Mouse (Mus musculus) left cerebral cortex, postnatal 14 days (tissue): Measurements from ENCODE around the gene Pmfbp1. TPM values are rescaled to one million over a fixed set of nuclear protein-coding genes. Genes with fewer than 3 reads are reported as not detected.

Experiments used
- DNase-seq, 2 experiments: peaks; one replicate each; pipeline ENCODE4 v3.0.0; 2021 to 2022; ENCODE audit warnings: low spot score in 2 of 2, mixed read lengths in 1 of 2
- intact Hi-C: fragments of 180-260 bp; cut with DNase I; formaldehyde crosslinking; loops from one replicate; pipeline ENCODE4 v1.15.1; 2025
- total RNA-seq, 2 experiments: library from RNA; stranded (reverse); gene quantifications; 2 replicates each; pipeline ENCODE4 v1.2.3; 2021

The Pmfbp1 gene
- total RNA-seq, 2 experiments from 2014 or later: 0.22 to 0.32 TPM

DNA sequence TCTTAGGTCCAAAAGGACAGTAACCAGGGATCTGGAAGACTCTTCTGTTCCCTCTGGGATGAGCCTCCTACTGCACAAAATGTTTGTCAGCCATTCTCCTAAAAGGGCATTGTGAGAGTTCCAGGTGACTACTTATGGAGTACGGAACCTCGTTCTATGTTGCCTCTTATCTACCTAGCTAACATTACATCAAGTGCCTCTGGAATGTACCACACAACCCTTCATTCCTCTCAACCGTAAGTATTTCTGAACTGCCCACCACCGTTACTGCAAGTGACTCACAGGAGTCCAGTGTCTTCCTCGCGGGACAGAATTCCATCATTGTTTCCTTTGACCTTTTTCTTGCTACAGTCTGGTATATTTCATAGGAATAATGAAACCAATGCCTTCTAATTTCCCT, 1.0 kb upstream of the Pmfbp1 start:
- intact Hi-C loops: loop anchor here (5.0 kb wide), 1 partner anchor 45 kb away; no protein-coding TSS in a partner anchor
- DNase-seq: no peak

- no peak for DNase-seq
- intact Hi-C loops: loop anchor here (5.0 kb wide), 1 partner anchor 43 kb away; no protein-coding TSS in a partner anchor
Measured at GRCm38 (mm10) chr8:109494601-109495000, 774 bp downstream of the Pmfbp1 start.

GRCm38 (mm10) chr8:109497431-109497830, 3.6 kb downstream of the Pmfbp1 start:
- DNase-seq: no peak
- intact Hi-C loops: no loop called here

- intact Hi-C loops: no loop called here
- no peak for DNase-seq
Measured at GRCm38 (mm10) chr8:109499009-109499717, 5.3 kb downstream of the Pmfbp1 start.

DNA sequence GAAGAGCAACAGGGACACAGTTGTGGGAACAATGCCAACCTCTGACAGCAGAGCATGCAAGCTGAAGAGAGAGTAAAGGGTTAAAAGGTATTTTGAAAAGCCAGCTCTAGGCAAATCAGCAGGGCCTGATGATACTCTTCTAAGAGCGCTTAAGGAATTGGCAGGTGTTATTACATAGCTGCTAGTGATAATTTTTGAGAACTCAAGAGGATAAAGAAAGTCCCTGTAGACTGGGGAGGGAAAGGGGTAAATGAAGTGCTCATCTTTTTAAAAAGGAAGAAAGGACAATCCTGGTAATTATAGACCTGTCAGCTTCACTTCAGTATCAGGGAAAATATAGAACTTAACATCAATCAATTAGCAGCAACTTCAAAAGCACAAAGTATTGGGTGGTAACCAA, 9.7 kb downstream of the Pmfbp1 start:
- DNase-seq: no peak
- intact Hi-C loops: no loop called here

DNA sequence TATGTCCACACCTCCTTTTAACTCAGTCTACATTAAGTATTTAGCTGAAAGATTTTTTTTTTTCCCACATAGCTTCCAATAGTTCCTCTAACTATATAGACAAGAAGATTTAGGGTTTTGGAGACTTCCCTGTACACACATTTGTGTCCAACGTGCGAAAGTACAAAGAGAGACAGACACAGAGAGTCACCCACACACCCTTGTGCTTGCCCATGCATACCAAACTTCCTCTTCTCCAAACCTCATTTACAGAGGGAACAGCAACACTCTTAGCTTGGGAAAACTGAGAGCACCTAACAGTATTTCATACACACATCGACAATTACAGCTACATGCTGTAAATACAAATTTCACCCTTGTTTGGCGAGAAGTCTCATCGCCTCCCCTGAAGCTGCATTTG, 11.7 kb downstream of the Pmfbp1 start:
- intact Hi-C loops: no loop called here
- DNase-seq: no peak

GRCm38 (mm10) chr8:109524008-109524407, 30.2 kb downstream of the Pmfbp1 start:
- no peak for DNase-seq
- intact Hi-C loops: no loop called here

GRCm38 (mm10) chr8:109535140-109535990, 41.5 kb downstream of the Pmfbp1 start:
- DNase-seq: peak; percentile 60 to 66
- intact Hi-C loops: loop anchor here (5.0 kb wide), 3 partner anchors 43 to 1718 kb away; partner anchors contain the start of gene Pmfbp1

DNA sequence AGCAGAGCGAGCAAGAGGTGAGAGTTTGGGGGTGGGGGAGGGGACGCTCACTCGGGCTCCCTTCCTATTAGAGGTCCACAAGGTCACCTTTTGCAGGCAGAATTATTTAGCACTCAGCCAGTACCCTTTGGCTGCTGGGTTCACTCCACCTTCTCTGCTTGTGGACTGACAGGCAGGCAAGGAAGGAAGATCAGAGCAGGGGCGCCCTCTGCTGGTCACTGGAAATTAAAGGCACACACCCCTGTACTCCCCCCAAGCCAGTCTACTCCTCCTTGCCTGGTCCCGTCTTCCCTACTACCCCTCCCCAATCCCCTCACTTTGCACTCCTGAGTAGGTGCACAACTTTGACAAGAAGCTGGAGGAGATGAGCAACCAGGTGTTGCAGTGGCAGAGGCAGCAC, 42.9 kb downstream of the Pmfbp1 start:
- intact Hi-C loops: loop anchor here (5.0 kb wide), 3 partner anchors 44 to 1719 kb away; partner anchors contain the start of gene Pmfbp1
- peak; percentile 88 to 91 for DNase-seq

DNA sequence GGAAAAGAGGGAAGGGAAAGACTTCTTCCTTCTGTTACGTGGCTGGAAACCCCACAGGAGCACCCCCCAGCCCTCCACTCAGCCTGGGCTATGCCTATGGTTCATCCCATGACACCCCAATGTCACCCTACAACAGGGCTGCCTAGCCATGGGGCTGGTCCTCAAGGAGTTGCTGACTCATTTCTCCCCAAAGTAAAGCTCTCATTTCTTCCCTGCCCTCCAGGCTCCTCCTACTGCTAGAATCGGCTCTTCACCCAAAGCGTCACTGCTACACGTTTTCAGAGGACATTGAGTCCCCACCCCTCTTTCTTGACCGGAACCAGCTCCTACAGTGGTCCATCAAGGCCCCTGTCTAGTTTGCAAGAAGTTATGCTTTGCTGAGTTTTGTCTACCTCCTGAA, 48.3 kb downstream of the Pmfbp1 start:
- intact Hi-C loops: no loop called here
- no peak for DNase-seq

DNA sequence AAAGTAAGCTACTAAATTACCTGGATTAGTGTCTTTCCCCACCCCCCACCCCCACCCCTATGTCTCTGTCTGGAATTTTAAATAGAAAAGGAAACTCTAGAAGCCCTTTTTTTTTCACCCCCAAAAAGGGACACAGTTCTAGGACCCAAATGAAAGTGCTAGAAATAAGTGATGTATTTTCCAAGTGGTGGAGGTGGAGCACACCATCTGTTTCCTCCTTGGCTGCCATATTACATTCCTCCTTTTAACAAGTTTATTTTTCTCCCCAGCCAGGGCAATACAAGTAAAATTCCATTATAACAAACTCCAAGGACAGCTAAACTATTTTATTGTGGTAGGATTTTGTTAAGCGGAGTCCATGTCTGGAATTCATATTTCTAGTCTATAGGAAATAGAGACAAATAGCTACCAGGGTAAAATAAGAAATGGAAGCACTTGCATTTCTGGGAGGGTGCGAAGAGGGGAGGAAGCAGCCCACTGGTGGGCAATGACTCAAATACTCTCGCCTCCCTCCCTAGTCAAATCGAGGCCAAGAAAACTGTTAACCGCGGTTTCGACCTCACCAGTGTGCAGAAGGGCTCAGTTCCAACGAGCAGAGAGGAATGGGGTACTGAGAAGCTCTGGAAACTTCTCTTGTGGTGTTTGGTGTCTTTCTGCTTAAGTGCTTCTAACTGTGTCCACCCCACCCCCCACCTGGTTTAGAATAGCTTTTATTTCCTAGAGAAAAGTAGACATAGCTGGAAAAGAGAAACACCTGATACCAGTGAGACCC, 49.1 kb downstream of the Pmfbp1 start:
- intact Hi-C loops: no loop called here
- DNase-seq: no peak

DNA sequence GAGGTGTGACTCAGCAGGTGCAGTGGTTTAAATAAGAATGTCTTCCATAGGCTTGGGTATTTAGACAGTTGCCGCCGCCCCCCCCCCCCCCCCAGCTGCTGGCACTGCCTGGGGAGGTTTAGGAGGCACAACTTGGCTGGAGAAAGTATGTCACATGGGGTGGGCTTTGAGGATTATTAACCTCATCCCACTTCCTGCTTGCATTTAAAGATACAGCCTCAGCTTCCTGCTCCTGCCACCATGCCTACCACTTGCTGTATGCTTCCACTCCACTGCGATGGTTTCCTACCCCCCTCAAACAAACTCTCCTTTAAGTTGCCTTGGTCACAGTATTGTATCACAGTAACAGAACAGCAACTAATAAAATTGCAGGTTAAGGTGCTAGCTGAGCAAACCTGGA, 50.2 kb downstream of the Pmfbp1 start:
- DNase-seq: no peak
- intact Hi-C loops: no loop called here

DNA sequence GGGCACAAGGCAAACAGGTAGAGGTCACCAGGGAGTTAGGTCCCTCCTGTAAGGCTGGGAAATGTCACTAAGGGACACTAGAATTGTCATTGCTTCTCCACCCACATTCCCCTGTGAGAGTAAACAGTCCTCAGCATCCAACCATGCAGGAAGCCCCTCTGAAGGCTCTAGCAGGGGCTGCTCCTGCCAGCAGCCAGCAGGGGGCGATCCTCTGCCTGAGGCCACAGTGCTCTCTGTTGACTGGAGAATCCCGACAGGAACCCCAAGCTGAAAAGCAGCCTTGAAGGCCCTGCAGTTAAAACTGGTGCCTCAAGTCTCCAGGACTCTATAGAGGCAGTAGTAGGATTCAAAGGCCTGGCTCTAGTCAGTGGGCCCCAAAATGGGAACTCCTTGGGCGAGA, 57.8 kb downstream of the Pmfbp1 start:
- intact Hi-C loops: no loop called here
- no peak for DNase-seq

DNA sequence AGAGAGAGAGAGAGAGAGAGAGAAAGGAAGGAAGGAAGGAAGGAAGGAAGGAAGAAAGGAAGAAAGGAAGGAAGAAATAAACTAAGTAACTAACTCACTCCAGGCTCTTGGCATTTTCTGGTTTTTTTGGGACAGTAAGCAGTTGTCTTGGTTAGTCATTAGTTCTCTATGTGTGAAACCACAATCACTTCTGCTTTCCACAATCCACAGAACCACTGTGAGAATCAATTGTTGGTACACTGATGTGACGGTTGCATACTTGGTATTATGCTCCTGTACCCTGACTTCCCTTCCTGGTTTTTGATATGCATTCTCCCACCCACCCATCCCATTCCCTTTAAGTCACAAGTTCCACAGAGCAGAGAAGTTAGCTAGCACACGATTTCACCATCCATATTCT, 70.1 kb downstream of the Pmfbp1 start:
- DNase-seq: no peak
- intact Hi-C loops: no loop called here

- DNase-seq: no peak
- intact Hi-C loops: loop anchor here (1.0 kb wide), 1 partner anchor 44 kb away; the partner anchor contains the start of gene Dhodh
Measured at GRCm38 (mm10) chr8:109564766-109565165, 70.9 kb downstream of the Pmfbp1 start.

DNA sequence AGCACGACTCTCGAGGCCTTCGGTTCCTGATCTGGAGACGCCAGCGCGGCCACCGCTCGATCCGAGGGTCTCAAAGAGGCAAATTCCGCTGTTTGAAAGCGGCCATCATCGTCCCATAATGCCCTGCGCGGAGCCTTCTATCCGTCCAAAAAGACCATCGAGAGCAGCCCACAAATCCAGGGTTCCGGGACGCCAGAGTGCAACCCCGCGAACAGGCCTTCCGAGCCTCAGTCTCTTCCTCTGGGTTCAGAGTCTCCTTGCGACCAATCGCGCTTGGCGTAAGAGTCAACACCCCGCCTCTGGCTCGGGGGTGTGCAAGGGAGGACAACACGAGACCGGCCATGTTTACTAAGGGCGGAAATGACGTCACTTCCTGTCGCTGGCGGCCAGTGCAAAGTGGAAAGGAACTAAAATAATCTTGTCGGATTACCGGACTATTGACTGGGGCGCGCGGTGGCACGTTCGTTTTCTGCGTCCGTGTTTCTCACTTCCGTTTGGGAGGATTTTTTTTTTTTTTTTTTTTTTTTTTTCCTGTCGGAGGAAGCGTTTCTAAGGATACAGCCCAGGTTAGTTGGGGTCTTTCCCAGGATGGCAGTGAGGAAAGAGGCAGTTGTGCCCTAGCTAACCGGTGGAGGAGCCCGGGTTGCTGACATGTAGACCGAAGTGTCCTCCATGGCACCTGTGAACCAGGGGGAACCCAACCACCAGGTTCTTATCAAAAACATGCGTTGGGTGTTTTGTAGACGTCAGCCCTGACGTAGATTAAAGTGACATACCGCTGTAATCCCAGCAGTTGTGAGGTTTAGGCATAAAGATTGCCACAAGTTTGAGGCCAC, 71.9 kb downstream of the Pmfbp1 start, which contains the start of the genes Dhx38 and Txnl4b:
Gene Dhx38, minus strand, starts transcription at position 364 of the 836 bp plus-strand sequence.
Gene Txnl4b, plus strand, starts transcription at position 395 of the 836 bp plus-strand sequence.
- DNase-seq: peak; percentile 99 to 100
- intact Hi-C loops: loop anchor here (1.0 kb wide), 1 partner anchor 43 kb away; the partner anchor contains the start of gene Dhodh

DNA sequence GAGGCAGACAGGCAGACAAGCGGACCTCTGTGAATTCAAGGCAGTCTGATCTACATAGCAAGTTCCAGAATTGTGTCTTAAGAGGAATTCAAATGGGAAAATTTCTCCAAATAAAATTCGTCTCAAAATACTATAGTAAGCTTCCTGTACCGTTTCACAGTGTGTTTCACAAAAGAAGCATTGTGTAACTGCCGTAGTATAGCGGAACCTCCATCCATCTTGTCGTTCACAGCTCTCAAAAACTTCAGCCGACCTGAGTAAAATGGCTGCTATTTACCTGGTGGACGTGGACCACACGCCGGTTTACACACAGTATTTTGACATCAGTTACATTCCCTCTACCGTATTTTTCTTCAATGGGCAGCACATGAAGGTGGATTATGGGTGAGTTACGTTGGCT, 77.3 kb downstream of the Pmfbp1 start:
- DNase-seq: no peak
- intact Hi-C loops: no loop called here

DNA sequence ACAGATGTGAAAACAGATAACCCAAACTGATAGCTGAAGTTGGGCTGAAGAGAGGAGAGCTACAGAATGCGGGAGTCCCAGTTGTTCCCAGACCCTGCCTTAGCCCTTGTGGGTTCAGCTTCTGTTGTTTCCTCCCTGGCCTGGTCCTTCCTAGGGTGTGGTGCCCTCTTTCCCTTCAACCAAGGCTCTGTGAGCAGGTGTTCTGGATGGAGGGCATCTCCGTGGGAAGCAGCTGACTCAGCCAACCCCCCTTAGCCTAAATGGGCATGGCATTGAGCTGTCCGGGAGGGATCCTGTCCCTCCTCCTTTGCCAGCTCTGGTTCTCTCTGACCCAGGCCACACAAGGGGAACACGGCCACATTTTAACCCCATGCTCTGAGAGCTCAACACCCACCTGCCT, 82.5 kb downstream of the Pmfbp1 start:
- DNase-seq: no peak
- intact Hi-C loops: no loop called here

- intact Hi-C loops: no loop called here
- DNase-seq: no peak
Measured at GRCm38 (mm10) chr8:109578900-109579301, 85.1 kb downstream of the Pmfbp1 start, which contains the start of gene Hp. Gene Hp (minus strand): TSS chr8:109579172.
